Mouse (Mus musculus) T-helper 2 cell (primary cell): Measurements from ENCODE around the gene Ap2a2.
"Not testable (repeated sequence)": the region's sequence is repeated elsewhere in the genome, so short reads cannot be mapped to it uniquely, and the experiment has no call there.

Source experiments
- in situ Hi-C: fragments of 300-600 bp; cut with MboI, MseI; formaldehyde crosslinking; loops from one replicate; pipeline ENCODE4 v1.15.1; 2025; ENCODE audit warnings: high pct_unique_total_duplicates

The Ap2a2 gene

GRCm38 (mm10) chr7:141559726-141560325, 2.1 kb upstream of the Ap2a2 start:
- in situ Hi-C loops = no loop called here

DNA sequence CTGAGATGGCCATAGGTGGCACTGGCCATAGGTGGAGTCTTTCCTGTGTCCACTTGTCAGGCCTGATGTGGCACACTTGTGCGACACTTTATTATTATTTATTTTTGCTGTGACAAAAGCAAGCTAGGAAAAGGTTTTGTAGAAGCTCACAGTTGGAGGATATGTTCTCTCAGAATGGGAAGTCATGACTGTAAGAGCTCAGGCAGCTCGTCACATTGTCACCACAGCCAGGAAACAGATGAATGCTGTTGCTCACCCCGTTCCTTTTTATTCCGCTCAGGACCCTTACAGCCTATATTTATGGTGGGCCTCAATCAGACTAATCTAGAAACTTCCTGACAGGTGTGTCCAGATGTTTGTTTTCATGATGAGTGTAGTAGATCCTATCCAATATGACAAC, 1.5 kb upstream of the Ap2a2 start:
- in situ Hi-C loops = no loop called here

DNA sequence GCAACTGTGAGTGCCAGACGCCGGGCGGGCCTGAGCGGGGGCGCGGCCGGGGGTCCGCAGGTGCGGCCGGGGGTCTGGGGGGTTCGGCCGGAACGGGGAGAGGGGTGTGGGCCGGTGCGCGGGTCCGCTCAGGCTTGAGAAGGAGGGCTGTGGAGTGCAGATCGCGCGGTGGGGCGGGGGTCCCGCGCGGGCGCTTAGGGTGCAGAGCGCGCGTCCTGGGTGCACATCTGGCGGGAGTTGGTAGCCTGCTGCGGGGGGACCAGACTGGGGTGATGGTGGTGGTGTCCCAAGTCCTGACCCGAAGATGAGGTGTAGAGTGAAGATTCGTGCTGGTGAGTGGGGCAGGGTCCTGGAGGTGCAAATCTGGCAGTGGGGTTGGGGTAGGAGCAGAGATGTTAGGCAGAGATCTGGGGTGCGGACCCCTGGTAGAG, 463 bp downstream of the Ap2a2 start:
- in situ Hi-C loops = no loop called here

DNA sequence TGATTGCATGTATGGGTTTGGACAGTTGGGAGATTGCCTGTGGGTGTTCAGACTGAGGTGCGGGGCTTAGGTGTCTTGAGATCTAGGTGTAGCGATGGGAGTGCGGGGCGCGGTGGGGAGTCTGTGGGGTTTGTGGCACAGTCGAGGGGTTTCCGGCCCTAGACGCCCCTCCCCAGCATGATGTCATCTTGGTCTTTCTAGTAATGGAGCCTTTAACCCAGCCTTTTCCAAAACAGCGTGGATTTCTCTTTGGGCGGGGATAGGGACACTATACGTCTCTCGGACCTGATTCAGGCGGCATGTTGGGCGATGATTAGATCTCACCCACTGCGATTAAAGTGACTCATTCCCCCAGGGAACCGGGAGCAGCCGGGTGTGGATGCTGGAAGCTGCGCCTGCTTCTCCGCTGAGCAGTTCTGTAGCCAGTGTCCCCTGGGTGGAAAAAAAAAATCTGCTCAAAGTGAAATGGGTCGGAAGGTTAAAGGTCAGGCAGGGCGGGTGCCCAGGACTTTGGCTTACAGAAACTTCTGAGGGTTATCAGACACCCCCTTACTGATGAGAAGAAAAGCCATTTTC, 967 bp downstream of the Ap2a2 start:
- in situ Hi-C loops = no loop called here

GRCm38 (mm10) chr7:141564561-141564960, 2.6 kb downstream of the Ap2a2 start:
- in situ Hi-C loops = no loop called here

GRCm38 (mm10) chr7:141566587-141566986, 4.6 kb downstream of the Ap2a2 start:
- in situ Hi-C loops = no loop called here

- in situ Hi-C loops = no loop called here
Measured at GRCm38 (mm10) chr7:141569283-141569803, 7.4 kb downstream of the Ap2a2 start.

DNA sequence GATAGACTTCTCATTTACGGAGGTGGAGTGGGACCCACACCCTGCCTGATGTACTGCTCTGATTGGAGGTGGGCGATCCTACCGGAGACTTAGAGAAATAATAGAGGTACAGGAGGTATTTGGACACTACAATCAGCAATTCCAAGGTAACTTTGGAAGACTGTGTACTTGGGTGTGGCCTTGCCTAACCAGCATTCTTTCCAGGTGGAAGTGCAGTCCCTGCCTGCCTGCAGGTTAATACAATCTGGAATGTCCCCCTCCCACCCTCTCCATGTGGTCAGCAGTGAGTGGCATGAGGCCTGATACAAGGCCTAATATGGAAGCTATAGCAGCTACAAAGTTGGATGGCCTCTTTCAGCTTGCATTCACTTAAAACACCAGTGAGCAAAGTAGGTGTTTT, 7.9 kb downstream of the Ap2a2 start:
- in situ Hi-C loops = no loop called here

GRCm38 (mm10) chr7:141570625-141571295, 8.8 kb downstream of the Ap2a2 start:
- in situ Hi-C loops = no loop called here

GRCm38 (mm10) chr7:141574041-141574440, 12.1 kb downstream of the Ap2a2 start:
- in situ Hi-C loops = no loop called here

DNA sequence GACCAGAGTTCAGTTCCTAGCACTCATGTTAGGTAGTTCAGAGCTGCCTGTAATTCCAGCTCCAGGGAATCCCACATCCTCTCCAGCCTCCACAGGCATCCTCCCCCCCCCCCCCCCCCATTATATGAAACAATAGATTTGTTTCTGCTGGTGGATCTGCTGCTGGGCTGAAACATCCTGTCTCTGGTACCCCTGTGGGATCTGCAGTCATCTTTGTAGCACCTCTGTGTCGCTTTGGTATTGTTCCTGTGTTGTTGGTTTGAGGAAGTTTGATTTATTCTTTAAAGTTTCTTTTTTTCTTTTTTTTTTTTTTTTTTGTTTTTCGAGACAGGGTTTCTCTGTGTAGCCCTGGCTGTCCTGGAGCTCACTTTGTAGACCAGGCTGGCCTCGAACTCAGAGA, 13.5 kb downstream of the Ap2a2 start:
- in situ Hi-C loops = no loop called here

DNA sequence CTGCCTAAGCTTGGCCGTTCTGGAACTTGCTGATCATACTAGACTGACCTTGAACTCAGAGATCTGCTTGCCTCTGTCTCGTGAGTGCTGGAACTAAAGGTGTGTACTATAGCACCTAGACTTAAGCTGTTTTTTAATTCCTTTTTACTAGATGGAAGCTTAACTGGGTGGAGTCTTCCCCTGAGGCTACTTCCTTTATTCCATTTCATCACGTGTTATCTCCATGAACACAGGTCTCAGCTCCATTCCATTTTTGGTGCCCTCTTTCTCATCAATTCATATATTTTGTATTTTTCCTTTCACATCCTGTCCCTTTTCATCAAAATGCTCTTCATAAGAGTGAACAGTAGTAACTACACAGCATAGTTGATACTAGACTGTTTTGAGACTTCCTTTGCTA, 15.8 kb downstream of the Ap2a2 start:
- in situ Hi-C loops = no loop called here

- in situ Hi-C loops = no loop called here
Measured at GRCm38 (mm10) chr7:141578511-141578910, 16.5 kb downstream of the Ap2a2 start.

DNA sequence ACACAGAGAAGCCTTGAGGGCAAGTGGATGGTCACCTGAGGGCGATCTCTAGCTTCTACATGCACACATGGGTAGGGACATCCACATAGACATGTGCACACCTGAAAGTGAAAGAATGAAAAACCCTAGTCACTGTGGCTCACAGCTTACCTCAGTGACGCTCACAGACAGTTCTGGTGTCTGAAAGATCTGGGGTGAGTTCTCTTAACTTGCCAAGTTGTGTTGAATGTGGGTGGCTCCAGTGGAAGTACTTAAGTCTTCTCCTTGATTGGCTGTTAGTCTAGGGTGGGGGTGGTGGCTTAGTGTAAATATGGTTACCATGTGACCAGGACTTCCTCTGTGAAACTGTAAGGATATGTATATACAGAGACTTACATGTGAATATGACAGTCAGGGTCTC, 17.0 kb downstream of the Ap2a2 start:
- in situ Hi-C loops = no loop called here

DNA sequence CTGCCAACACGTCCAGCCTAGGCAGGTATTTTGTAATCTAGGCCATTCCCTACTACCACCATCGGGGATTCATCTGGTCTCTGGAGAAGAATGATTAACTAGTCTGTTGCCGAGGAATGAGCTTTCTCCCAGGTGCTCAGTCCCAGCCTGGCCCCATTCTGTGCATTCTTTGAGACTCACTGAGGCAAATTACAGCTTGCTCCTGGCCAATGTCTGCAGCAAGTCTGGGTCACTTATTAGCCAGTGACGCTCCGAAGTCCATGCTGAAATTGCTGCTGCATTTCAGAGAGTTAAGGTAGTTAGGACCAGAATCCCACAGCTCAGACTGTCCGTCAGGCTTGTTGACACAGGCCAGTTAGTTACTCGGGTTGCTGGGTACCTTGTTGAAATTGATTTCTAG, 19.4 kb downstream of the Ap2a2 start:
- in situ Hi-C loops = no loop called here

DNA sequence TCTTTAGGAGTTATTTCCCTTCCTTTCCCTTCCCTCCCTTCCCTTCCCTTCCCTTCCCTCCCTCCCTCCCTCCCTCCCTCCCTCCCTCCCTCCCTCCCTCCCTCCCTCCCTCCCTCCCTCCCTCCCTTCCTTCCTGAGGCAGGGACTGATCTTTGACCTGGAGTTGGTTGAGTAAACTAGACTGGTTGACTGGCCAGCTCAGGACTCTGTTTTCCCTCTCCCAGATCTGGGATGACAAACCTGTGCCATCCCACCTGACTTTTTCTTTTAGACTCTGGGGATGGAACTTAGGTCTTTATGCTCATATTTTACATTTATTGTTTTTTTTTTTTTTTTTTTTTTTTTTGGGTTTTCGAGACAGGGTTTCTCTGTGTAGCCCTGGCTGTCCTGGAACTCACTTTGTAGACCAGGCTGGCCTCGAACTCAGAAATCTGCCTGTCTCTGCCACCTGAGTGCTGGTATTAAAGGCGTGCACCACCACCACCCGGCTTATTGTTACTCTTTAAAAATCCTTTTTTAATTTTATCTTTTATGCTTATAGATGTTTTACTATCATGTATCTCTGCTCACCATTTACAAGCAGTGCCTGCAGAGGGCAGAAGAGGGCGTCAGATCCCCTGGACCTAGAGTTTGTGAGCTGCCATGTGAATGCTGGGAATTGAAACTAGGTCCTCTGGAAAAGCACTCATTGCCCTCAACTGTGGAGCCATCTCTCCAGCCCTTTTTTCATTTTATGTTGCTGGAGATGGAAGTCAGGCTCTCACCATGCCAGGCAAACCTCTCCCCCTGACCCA, 22.3 kb downstream of the Ap2a2 start:
- in situ Hi-C loops = no loop called here

GRCm38 (mm10) chr7:141585288-141585687, 23.3 kb downstream of the Ap2a2 start:
- in situ Hi-C loops = no loop called here

DNA sequence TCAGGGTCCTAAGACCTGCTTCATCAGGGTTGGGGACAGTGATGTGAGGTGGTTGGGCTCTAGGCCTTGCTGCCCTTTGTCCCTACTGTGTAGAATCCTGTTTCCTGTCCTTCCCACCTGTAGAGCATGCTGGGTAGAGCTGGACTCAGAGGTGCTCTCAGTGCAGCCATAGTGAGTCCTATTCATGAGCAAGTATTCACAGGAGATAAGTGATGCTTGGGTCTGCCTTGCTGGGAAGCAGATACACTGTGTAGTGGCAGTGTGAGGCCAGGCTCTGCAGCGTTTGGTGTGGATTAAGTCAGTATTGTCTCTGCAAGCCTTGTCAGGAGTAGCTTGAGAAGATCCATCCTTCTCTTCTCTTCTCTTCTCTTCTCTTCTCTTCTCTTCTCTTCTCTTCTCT, 23.9 kb downstream of the Ap2a2 start:
- in situ Hi-C loops = no loop called here

- in situ Hi-C loops = no loop called here
Measured at GRCm38 (mm10) chr7:141588890-141589289, 26.9 kb downstream of the Ap2a2 start.

DNA sequence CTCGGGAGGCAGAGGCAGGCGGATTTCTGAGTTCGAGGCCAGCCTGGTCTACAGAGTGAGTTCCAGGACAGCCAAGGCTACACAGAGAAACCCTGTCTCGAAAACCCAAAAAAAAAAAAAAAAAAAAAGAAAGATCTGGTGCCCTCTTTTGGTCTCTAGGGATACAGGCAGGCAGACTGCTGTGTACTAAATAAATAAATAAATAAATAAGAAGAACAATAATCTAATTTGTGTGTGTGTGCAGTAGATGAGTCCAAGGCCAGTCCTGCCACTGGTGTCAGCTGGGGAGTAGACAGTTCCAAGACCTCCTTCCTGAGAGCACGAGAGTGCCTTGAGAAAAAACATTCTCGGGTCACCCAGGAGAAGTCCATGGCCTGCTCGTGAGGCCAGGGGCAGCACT, 28.3 kb downstream of the Ap2a2 start:
- in situ Hi-C loops = not testable (repeated sequence)

- in situ Hi-C loops = no loop called here
Measured at GRCm38 (mm10) chr7:141590959-141591358, 29.0 kb downstream of the Ap2a2 start.

GRCm38 (mm10) chr7:141592096-141592495, 30.1 kb downstream of the Ap2a2 start:
- in situ Hi-C loops = no loop called here
